Mouse (Mus musculus) spleen, adult 2 months (tissue): Measurements from ENCODE around the gene Unc93a.
"Not testable (repeated sequence)": the region's sequence is repeated elsewhere in the genome, so short reads cannot be mapped to it uniquely, and the experiment has no call there.

Experiments
- CTCF ChIP-seq: fragments of 200-500 bp; IDR thresholded peaks from 2 replicates; pipeline ENCODE4 v1.5.1; 2011; ENCODE audit warnings: mild to moderate bottlenecking, inconsistent platforms; ENCODE audit not compliant: insufficient read depth, insufficient read length, insufficient replicate concordance; ENCODE audit errors: extremely low read depth
- POLR2A ChIP-seq: fragments of 200-500 bp; IDR thresholded peaks from 2 replicates; pipeline ENCODE4 v1.6.1; 2011; ENCODE audit warnings: low read depth, low read length, inconsistent platforms

- TF ChIP-seq CTCF, POLR2A: not testable (repeated sequence)
Measured at GRCm38 (mm10) chr17:13175609-13176008, 44.0 kb upstream of the Unc93a start.
